Mouse (Mus musculus) kidney, adult 10 weeks (tissue): ENCODE data around the gene 2900011O08Rik. TPM values are rescaled to one million over a fixed set of nuclear protein-coding genes. Genes with fewer than 3 reads are reported as not detected.

Source experiments
- polyA plus RNA-seq: library from polyadenylated mRNA; stranded (reverse); fragments of 350-450 nt; fragmentation: Illumina TruSeq; extraction: RNeasy Lipid Tissue Mini Kit (QIAGEN cat#74804); gene quantifications from one replicate; pipeline ENCODE4 v1.2.3, GENCODE M21; 2014; ENCODE audit warnings: low read depth, low replicate concordance

2900011O08Rik gene
- polyA plus RNA-seq: not detected

DNA sequence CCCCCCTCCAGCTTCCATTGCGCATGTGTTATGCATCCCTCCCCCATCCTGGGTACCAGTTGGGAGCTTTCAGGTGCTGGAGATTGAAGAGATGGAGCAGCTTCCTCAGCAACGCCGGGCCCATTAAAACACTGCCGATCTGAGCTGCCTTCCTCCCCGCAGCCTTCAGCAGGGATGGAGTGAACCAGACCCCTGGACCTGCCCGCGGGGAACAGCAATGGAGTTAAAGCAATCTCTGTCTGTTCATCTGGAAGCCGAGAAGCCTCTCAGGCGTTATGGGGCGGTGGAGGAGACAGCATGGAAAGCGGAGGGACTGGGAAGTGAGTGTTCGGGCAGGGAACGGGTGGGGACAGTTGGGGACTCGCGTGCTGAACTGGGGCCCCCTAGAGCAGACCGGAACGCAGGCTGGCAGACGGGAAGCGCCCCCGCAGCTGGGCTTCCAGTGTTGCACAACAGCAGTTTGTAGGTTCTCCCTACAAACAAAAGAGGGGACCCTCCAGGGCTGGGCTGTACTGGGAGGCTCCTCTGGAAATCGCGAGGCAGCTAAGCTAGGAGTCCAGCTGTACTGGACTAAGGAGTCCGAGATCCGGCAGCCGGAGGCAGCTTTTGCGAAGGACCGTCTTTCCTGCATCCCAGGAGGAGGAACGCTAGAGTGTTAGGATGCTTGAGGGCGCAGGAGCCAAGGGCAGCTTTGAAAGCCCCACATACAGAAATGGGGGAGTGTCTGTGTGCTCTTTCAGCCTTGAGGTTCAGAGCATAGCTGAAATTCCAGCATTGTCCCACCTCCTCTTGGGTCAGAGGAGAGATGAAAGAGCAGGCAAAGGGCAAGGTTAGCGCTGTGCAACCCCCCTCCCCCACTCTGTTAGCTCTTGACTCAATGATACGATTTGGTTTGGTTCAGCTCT lies at the start of gene 2900011O08Rik, which contains the start of gene Ifitm7:
Gene 2900011O08Rik, plus strand, starts transcription at position 31 of the 905 bp plus-strand sequence.
Gene Ifitm7, minus strand, starts transcription at position 315 of the 905 bp plus-strand sequence.

Other genes with a start within 250 kb of the 2900011O08Rik start
- 28.1 TPM for gene Rrn3, start 205.9 kb upstream of the 2900011O08Rik start, polyA plus RNA-seq
- 86.6 TPM for gene Ntan1, start 167.8 kb upstream of the 2900011O08Rik start, polyA plus RNA-seq
- gene Pdxdc1, start 83.5 kb upstream of the 2900011O08Rik start, polyA plus RNA-seq: 102 TPM
- 1,981 TPM for gene Mpv17l, start 83.4 kb upstream of the 2900011O08Rik start, polyA plus RNA-seq
- gene Ifitm7, start 284 bp downstream of the 2900011O08Rik start, polyA plus RNA-seq: 0.40 TPM
- gene Nde1, start 176.7 kb downstream of the 2900011O08Rik start, polyA plus RNA-seq: 11.4 TPM
- 32.8 TPM for gene Marf1, start 176.7 kb downstream of the 2900011O08Rik start, polyA plus RNA-seq